Mouse (Mus musculus) stomach, embryonic 14.5 days (tissue): ENCODE results near the gene Tnfsf11. TPM values are rescaled to one million over a fixed set of nuclear protein-coding genes. Genes with fewer than 3 reads are reported as not detected.

Experiments used
- ATAC-seq: fragments of 200-750 bp; cut with Nextera tagmentation; 2 replicates; pipeline ENCODE4 v1.8.0; 2017; ENCODE audit warnings: low read depth, moderate TSS enrichment; ENCODE audit not compliant: insufficient number of reproducible peaks, insufficient read depth, low FRiP score
- H3K27ac ChIP-seq: fragments of 300-500 bp; sonication (generic); 2 replicates; pipeline ENCODE4 v1.5.1; 2014; ENCODE audit warnings: mild to moderate bottlenecking, low read length, moderate library complexity, mixed read lengths
- H3K27me3 ChIP-seq: fragments of 300-500 bp; sonication (generic); 2 replicates; pipeline ENCODE4 v1.6.1; 2014; ENCODE audit warnings: low read length, control low read depth, mixed read lengths; ENCODE audit not compliant: control insufficient read depth, insufficient read depth
- H3K36me3 ChIP-seq: fragments of 300-500 bp; sonication (generic); 2 replicates; pipeline ENCODE4 v1.6.1; 2014; ENCODE audit warnings: mild to moderate bottlenecking, control low read depth, low read length, moderate library complexity, mixed read lengths; ENCODE audit not compliant: control insufficient read depth, insufficient read depth
- H3K4me1 ChIP-seq: fragments of 300-500 bp; sonication (generic); 2 replicates; pipeline ENCODE4 v1.6.1; 2014; ENCODE audit warnings: low read length, control low read depth, mixed read lengths; ENCODE audit not compliant: control insufficient read depth, insufficient read depth
- H3K4me2 ChIP-seq: fragments of 300-500 bp; sonication (generic); replicated peaks from 2 replicates; pipeline ENCODE4 v1.6.1; 2014; ENCODE audit warnings: low read depth, low read length, control low read depth
- H3K4me3 ChIP-seq: fragments of 300-500 bp; sonication (generic); 2 replicates; pipeline ENCODE4 v1.5.1; 2014; ENCODE audit warnings: low read depth, low read length, control low read depth
- H3K9ac ChIP-seq: fragments of 300-500 bp; sonication (generic); replicated peaks from 2 replicates; pipeline ENCODE4 v1.6.1; 2014; ENCODE audit warnings: low read depth, mild to moderate bottlenecking, control low read depth, low read length, moderate library complexity, mixed read lengths
- H3K9me3 ChIP-seq: fragments of 300-500 bp; sonication (generic); 2 replicates; pipeline ENCODE4 v1.6.1; 2016; ENCODE audit warnings: low read depth, low read length, control low read depth; ENCODE audit not compliant: control insufficient read depth
- WGBS: fragments of 180-500 bp; shearing (Covaris S2); extraction: QIAGEN DNeasy Blood & Tissue Kit; methylation state at CpG from one replicate; pipeline ENCODE4 v1.1.7; 2014; 5-methylcytosine and 5-hydroxymethylcytosine counted together
- polyA plus RNA-seq: library from polyadenylated mRNA; unstranded; fragments of >200 nt; fragmentation: Nextera tagmentation; extraction: Ambion mirVana; gene quantifications from 2 replicates; pipeline ENCODE4 v1.2.1, GENCODE M21; 2014

Gene Tnfsf11
- 0.25 TPM in 1 of 2 replicates, not detected in the other for polyA plus RNA-seq

GRCm38 (mm10) chr14:78307286-78308237, at the start of gene Tnfsf11:
TSS of gene Tnfsf11 (minus strand) at chr14:78308043.
- Histone ChIP-seq H3K27ac (no peak within 1 kb of the TSS), H3K36me3 (no peaks in the 10 kb centered on the region), H3K4me3 (peak within 1 kb of the TSS; percentile 37), H3K9ac (no peak within 1 kb of the TSS), H3K4me2 (peak within 1 kb of the TSS; percentile 74), H3K4me1 (0 out of 2 replicates have a peak, but pooled peaks cover 4% of the 10 kb centered on the region), H3K9me3 (no peaks in the 10 kb centered on the region), H3K27me3 (0 out of 2 replicates have a peak, but pooled peaks cover 9% of the 10 kb centered on the region)
- ATAC-seq, result peak; percentile 58
- WGBS, result 2% methylated on average over 45 of the region's 51 CpGs

GRCm38 (mm10) chr14:78356764-78357163, 48.9 kb upstream of the Tnfsf11 start:
- Histone ChIP-seq H3K4me3 (no peak overlapping the region), H3K9ac (no peak overlapping the region), H3K9me3 (no peaks in the 10 kb centered on the region), H3K27me3 (no peaks in the 10 kb centered on the region), H3K27ac (no peak overlapping the region), H3K4me1 (no peaks in the 10 kb centered on the region), H3K36me3 (no peaks in the 10 kb centered on the region), H3K4me2 (no peak overlapping the region)
- no peak for ATAC-seq
- WGBS, result 67% methylated on average over 8 of the region's 8 CpGs

DNA sequence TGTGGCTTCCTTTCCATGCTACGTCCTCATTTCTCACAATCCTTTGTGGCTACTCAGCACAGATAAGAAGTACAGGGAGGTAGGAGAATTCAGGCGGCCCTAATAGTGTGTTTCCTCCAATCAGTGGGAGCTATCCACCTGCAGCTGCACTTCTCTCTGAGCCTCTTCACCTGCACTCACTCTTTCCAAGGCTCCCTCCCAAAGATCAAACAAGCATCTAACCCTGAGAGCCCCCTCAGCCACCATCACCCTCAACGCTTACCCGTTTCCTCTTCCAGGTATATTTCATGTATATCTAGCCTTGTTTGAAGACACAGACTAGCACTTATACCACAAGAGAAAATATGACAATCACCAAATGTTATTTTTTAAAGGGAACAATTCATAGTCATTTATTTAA, 47.5 kb upstream of the Tnfsf11 start:
- no peaks in the 10 kb centered on the region for H3K9me3 ChIP-seq
- no peak for ATAC-seq
- H3K4me2 ChIP-seq, result no peak overlapping the region

GRCm38 (mm10) chr14:78352865-78353264, 45.0 kb upstream of the Tnfsf11 start:
- Histone ChIP-seq H3K9me3 (no peaks in the 10 kb centered on the region), H3K4me1 (no peaks in the 10 kb centered on the region), H3K4me2 (no peak overlapping the region), H3K9ac (no peak overlapping the region), H3K27ac (no peak overlapping the region), H3K27me3 (no peaks in the 10 kb centered on the region), H3K36me3 (no peaks in the 10 kb centered on the region), H3K4me3 (no peak overlapping the region)
- no peak for ATAC-seq
- WGBS, result 73% methylated on average over 4 of the region's 4 CpGs

More for the DNA sequence above, 47.5 kb upstream of the Tnfsf11 start:
- Histone ChIP-seq H3K9ac (no peak overlapping the region), H3K27ac (no peak overlapping the region), H3K36me3 (no peaks in the 10 kb centered on the region), H3K27me3 (no peaks in the 10 kb centered on the region), H3K4me3 (no peak overlapping the region), H3K4me1 (no peaks in the 10 kb centered on the region)
- WGBS, result 70% methylated on average over 4 of the region's 4 CpGs

GRCm38 (mm10) chr14:78351544-78351943, 43.7 kb upstream of the Tnfsf11 start:
- Histone ChIP-seq H3K27me3 (no peaks in the 10 kb centered on the region), H3K36me3 (no peaks in the 10 kb centered on the region), H3K9me3 (no peaks in the 10 kb centered on the region), H3K4me3 (no peak overlapping the region), H3K27ac (no peak overlapping the region), H3K4me1 (no peaks in the 10 kb centered on the region), H3K4me2 (no peak overlapping the region), H3K9ac (no peak overlapping the region)
- ATAC-seq, result no peak
- WGBS, result 88% methylated on average over 7 of the region's 7 CpGs

DNA sequence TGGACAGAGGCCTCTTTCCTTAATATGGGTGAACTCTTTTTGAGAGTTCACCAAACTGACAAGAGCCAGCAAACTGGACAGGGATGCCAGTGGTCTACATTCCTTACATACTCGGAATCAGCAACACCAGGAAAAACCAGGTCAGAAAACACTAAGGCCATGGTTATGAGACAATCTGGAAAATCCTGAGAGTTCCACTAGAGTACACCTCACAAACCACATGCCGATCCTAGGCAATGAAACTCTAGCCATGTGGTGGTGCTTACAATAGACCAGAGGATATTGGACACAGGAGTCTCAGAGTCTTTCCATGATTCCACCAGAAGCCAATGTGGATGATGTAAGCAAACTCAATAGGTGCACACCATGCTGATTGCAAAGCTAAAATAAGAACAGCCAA, 39.9 kb upstream of the Tnfsf11 start:
- no peak overlapping the region for H3K4me3 ChIP-seq
- no peaks in the 10 kb centered on the region for H3K27me3 ChIP-seq
- ATAC-seq, result no peak

GRCm38 (mm10) chr14:78343007-78343406, 35.2 kb upstream of the Tnfsf11 start:
- H3K9ac ChIP-seq, result no peak overlapping the region
- no peaks in the 10 kb centered on the region for H3K36me3 ChIP-seq
- no peaks in the 10 kb centered on the region for H3K4me1 ChIP-seq
- no peak overlapping the region for H3K27ac ChIP-seq
- no peak overlapping the region for H3K4me3 ChIP-seq
- 48% methylated on average over 8 of the region's 8 CpGs for WGBS
- H3K4me2 ChIP-seq, result no peak overlapping the region
- no peak for ATAC-seq
- no peaks in the 10 kb centered on the region for H3K9me3 ChIP-seq
- H3K27me3 ChIP-seq, result no peaks in the 10 kb centered on the region

More for the DNA sequence above, 39.9 kb upstream of the Tnfsf11 start:
- Histone ChIP-seq H3K27ac (no peak overlapping the region), H3K4me2 (no peak overlapping the region), H3K9me3 (no peaks in the 10 kb centered on the region), H3K9ac (no peak overlapping the region), H3K36me3 (no peaks in the 10 kb centered on the region), H3K4me1 (no peaks in the 10 kb centered on the region)
- WGBS, result 79% methylated on average over 2 of the region's 2 CpGs

- H3K4me2 ChIP-seq, result no peak overlapping the region
- H3K27me3 ChIP-seq, result no peaks in the 10 kb centered on the region
- no peaks in the 10 kb centered on the region for H3K36me3 ChIP-seq
- H3K9me3 ChIP-seq, result no peaks in the 10 kb centered on the region
- H3K4me1 ChIP-seq, result no peaks in the 10 kb centered on the region
- H3K4me3 ChIP-seq, result no peak overlapping the region
- H3K27ac ChIP-seq, result no peak overlapping the region
- ATAC-seq, result no peak
- 68% methylated on average over 4 of the region's 4 CpGs for WGBS
- no peak overlapping the region for H3K9ac ChIP-seq
Measured at GRCm38 (mm10) chr14:78342146-78342545, 34.3 kb upstream of the Tnfsf11 start.
